Mouse (Mus musculus) ES-Bruce4 (cell line): ENCODE data around the gene Wap. TPM values are rescaled to one million over a fixed set of nuclear protein-coding genes. Genes with fewer than 3 reads are reported as not detected.

ENCODE experiments used
- H3K27ac ChIP-seq: 2 replicates; pipeline ENCODE4 v1.5.1; 2012; ENCODE audit warnings: low read length, inconsistent platforms; ENCODE audit not compliant: insufficient read depth
- H3K27me3 ChIP-seq: 2 replicates; pipeline ENCODE4 v1.6.1; 2012; ENCODE audit warnings: mild to moderate bottlenecking, low read length, inconsistent platforms; ENCODE audit not compliant: control insufficient read depth, poor library complexity, insufficient read depth, severe bottlenecking
- H3K36me3 ChIP-seq: 2 replicates; pipeline ENCODE4 v1.6.1; 2012; ENCODE audit warnings: inconsistent platforms, mild to moderate bottlenecking, low read length, moderate library complexity; ENCODE audit not compliant: control insufficient read depth, poor library complexity, insufficient read depth, severe bottlenecking
- H3K4me1 ChIP-seq: one replicate; pipeline ENCODE4 v1.8.1; 2011; ENCODE audit warnings: low read length; ENCODE audit not compliant: control insufficient read depth, insufficient read depth
- H3K4me3 ChIP-seq: 2 replicates; pipeline ENCODE4 v1.5.1; 2011; ENCODE audit warnings: low read depth, mild to moderate bottlenecking, low read length
- H3K9ac ChIP-seq: 2 replicates; pipeline ENCODE4 v1.6.1; 2012; ENCODE audit warnings: low read depth, mild to moderate bottlenecking, inconsistent platforms; ENCODE audit not compliant: poor library complexity, severe bottlenecking
- H3K9me3 ChIP-seq: replicated peaks from 2 replicates; pipeline ENCODE4 v1.6.1; 2012; ENCODE audit warnings: mild to moderate bottlenecking, low read length, inconsistent platforms; ENCODE audit not compliant: control insufficient read depth, poor library complexity, insufficient read depth, severe bottlenecking
- CTCF ChIP-seq: IDR thresholded peaks from one replicate; pipeline ENCODE4 v1.8.1; 2011; ENCODE audit warnings: low read depth, low read length
- EP300 ChIP-seq: IDR thresholded peaks from 2 replicates; pipeline ENCODE4 v1.6.1; 2011; ENCODE audit warnings: low read depth, low read length; ENCODE audit not compliant: insufficient read depth
- POLR2A ChIP-seq: IDR thresholded peaks from one replicate; pipeline ENCODE4 v1.8.1; 2011; ENCODE audit warnings: low read length; ENCODE audit not compliant: insufficient read depth
- polyA plus RNA-seq: library from polyadenylated mRNA; stranded (reverse); fragments of >200 nt; gene quantifications from 2 replicates; pipeline ENCODE4 v1.2.4, GENCODE M21; 2011; ENCODE audit warnings: low read depth; ENCODE audit not compliant: missing spikeins, insufficient read depth, insufficient read length

Gene Wap
- polyA plus RNA-seq, 1 experiment: not detected

- Histone ChIP-seq H3K4me1 (no peaks in the 10 kb centered on the region), H3K27me3 (no peaks in the 10 kb centered on the region), H3K4me3 (no peak overlapping the region), H3K27ac (no peak overlapping the region), H3K9me3 (no peaks in the 10 kb centered on the region), H3K36me3 (0 out of 2 replicates have a peak, but pooled peaks cover 6% of the 10 kb centered on the region), H3K9ac (no peak overlapping the region)
- no peak for TF ChIP-seq POLR2A
- no peak for TF ChIP-seq CTCF
- no peak for TF ChIP-seq EP300
These were observed 40.1 kb downstream of the Wap start for GRCm38 (mm10) chr11:6598191-6598889.

- no peaks in the 10 kb centered on the region for H3K9me3 ChIP-seq
- no peaks in the 10 kb centered on the region for H3K27me3 ChIP-seq
- H3K36me3 ChIP-seq: 0 out of 2 replicates have a peak, but pooled peaks cover 6% of the 10 kb centered on the region
- no peak overlapping the region for H3K9ac ChIP-seq
- no peak overlapping the region for H3K27ac ChIP-seq
- H3K4me1 ChIP-seq: no peaks in the 10 kb centered on the region
- TF ChIP-seq POLR2A (no peak), EP300 (no peak), CTCF (no peak)
- no peak overlapping the region for H3K4me3 ChIP-seq
These were observed 40.9 kb downstream of the Wap start for GRCm38 (mm10) chr11:6597523-6597922.

DNA sequence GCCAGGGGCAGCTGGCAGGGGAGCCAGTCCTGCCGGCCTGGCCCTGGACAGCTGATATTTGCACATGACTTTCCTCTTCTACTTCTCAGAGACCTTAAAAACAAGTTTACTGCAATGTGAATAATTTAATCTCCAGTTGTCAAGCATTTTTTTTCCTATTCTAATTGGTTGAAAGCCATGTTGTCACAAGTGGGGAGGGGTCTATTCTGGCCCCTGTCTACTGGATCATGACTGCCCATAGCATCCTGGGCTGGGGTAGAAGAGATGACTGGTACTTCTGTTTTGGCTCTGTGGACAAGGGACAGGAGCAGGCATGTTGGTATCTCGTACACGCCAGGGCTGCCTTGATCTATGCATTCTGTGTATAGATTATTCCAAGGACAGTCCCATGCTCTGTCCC, 41.8 kb downstream of the Wap start:
- Histone ChIP-seq H3K27ac (no peak overlapping the region), H3K4me1 (no peaks in the 10 kb centered on the region), H3K9me3 (no peaks in the 10 kb centered on the region), H3K27me3 (no peaks in the 10 kb centered on the region), H3K4me3 (no peak overlapping the region), H3K36me3 (0 out of 2 replicates have a peak, but pooled peaks cover 6% of the 10 kb centered on the region), H3K9ac (no peak overlapping the region)
- TF ChIP-seq EP300: no peak
- TF ChIP-seq CTCF: no peak
- no peak for TF ChIP-seq POLR2A

DNA sequence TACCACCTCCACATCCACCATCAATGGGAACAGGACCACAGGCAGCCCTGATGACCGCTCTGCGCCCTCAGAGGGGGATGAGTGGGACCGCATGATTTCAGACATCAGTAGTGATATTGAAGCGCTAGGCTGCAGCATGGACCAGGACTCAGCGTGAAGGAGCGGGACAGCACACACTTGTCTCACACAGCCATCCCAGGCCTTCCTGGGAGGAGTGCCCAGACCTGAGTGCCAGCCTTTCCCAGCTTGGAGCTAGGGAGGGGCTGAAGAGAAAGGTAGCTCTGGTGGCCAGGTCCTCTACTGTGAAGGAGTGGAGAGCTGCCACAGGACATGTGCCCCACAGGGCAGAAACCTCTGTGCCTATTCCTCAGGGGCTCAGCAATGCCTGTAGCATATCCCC, 42.2 kb downstream of the Wap start:
- Histone ChIP-seq H3K36me3 (0 out of 2 replicates have a peak, but pooled peaks cover 6% of the 10 kb centered on the region), H3K27ac (no peak overlapping the region), H3K4me1 (no peaks in the 10 kb centered on the region), H3K9me3 (no peaks in the 10 kb centered on the region), H3K9ac (no peak overlapping the region), H3K27me3 (no peaks in the 10 kb centered on the region), H3K4me3 (no peak overlapping the region)
- no peak for TF ChIP-seq EP300
- no peak for TF ChIP-seq POLR2A
- no peak for TF ChIP-seq CTCF

DNA sequence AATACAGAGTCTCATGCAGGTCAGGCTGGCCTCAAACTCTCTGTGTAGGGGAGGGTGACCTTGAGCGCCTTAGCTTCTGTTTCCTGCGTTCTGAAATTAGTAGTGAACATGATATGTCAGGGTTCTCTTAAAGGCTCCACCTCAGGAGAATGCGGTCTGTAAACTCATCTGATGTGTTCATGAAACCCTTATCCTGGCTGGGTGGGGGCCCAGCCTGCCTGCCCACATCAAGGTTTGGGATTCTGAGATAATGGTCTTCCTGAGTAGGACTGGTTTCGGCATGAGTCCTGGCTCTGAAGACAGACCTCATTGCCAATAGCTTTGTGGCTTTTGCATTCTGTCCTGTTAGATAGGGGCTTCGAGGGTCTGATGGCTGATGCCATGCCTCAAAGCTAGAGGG, 43.1 kb downstream of the Wap start:
- no peaks in the 10 kb centered on the region for H3K4me1 ChIP-seq
- no peak overlapping the region for H3K27ac ChIP-seq
- TF ChIP-seq CTCF (no peak), EP300 (no peak), POLR2A (no peak)
- H3K27me3 ChIP-seq: no peaks in the 10 kb centered on the region
- 0 out of 2 replicates have a peak, but pooled peaks cover 6% of the 10 kb centered on the region for H3K36me3 ChIP-seq
- H3K9ac ChIP-seq: no peak overlapping the region
- H3K9me3 ChIP-seq: no peaks in the 10 kb centered on the region
- H3K4me3 ChIP-seq: no peak overlapping the region

DNA sequence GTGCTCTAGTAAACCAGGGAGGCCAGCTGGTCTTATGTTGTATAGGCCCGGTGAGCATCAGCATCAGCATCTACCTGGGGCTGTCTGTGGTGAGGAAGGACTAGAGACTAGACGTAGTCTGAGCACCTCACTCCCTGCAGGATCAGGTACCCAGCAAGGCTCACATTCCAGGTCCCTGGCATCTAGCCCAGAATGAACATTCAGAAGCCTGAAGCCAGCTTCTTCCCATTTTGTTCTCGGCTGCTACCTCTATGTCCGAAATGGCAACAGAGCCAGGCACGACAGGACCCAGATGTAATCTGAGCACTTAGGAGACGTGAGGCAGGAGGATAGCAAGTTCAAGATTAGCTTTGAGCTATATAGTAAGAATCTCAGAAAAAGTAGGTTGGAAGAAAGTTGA, 43.6 kb downstream of the Wap start:
- Histone ChIP-seq H3K4me3 (no peak overlapping the region), H3K27ac (no peak overlapping the region), H3K4me1 (no peaks in the 10 kb centered on the region), H3K27me3 (no peaks in the 10 kb centered on the region), H3K36me3 (0 out of 2 replicates have a peak, but pooled peaks cover 6% of the 10 kb centered on the region), H3K9ac (no peak overlapping the region), H3K9me3 (no peaks in the 10 kb centered on the region)
- no peak for TF ChIP-seq EP300
- no peak for TF ChIP-seq POLR2A
- no peak for TF ChIP-seq CTCF
